Mouse (Mus musculus): ENCODE data around the gene Tefm. TPM values are rescaled to one million over a fixed set of nuclear protein-coding genes. Genes with fewer than 3 reads are reported as not detected.
"Not testable (repeated sequence)": the region's sequence is repeated elsewhere in the genome, so short reads cannot be mapped to it uniquely, and the experiment has no call there.

Gene Tefm
- polyA plus RNA-seq (2016; fragmentation: Nextera tagmentation; extraction: Ambion mirVana): 18.2 and 22.4 TPM in 2 replicates

- WGBS (ENCODE audit: insufficient replicate concordance): under 1% methylated on average over 40 of the region's 40 CpGs
- H3K4me2 ChIP-seq: peak within 1 kb of the TSS; percentile 86
- peak within 1 kb of the TSS; percentile 84 for H3K9ac ChIP-seq
- peaks cover 38% of the 10 kb centered on the region for H3K4me1 ChIP-seq
- peak within 1 kb of the TSS; percentile 80 for H3K4me3 ChIP-seq
- peak; percentile 86 for ATAC-seq
- H3K27me3 ChIP-seq (replicated peaks): no peaks in the 10 kb centered on the region
- H3K27ac ChIP-seq: peak within 1 kb of the TSS; percentile 79
- peaks cover 31% of the 10 kb centered on the region for H3K36me3 ChIP-seq
- no peaks in the 10 kb centered on the region for H3K9me3 ChIP-seq (replicated peaks)
Measured at GRCm38 (mm10) chr11:80141825-80142521, at the start of gene Tefm. TSS of gene Tefm (minus strand) at chr11:80142175.

GRCm38 (mm10) chr11:80190280-80190679 lies 48.3 kb upstream of the Tefm start:
- Histone ChIP-seq H3K36me3 (peaks cover 32% of the 10 kb centered on the region), H3K4me3 (no peak overlapping the region), H3K27me3 (replicated peaks) (no peaks in the 10 kb centered on the region), H3K4me2 (no peak overlapping the region), H3K9ac (no peak overlapping the region), H3K27ac (no peak overlapping the region), H3K4me1 (no peaks in the 10 kb centered on the region), H3K9me3 (replicated peaks) (no peaks in the 10 kb centered on the region)
- 61% methylated on average over 4 of the region's 4 CpGs for WGBS (ENCODE audit: insufficient replicate concordance)
- ATAC-seq: no peak

- H3K4me2 ChIP-seq, H3K4me3 ChIP-seq: not testable (repeated sequence)
- 65% methylated on average over 5 of the region's 5 CpGs for WGBS (ENCODE audit: insufficient replicate concordance)
Measured at GRCm38 (mm10) chr11:80185441-80185976, 43.5 kb upstream of the Tefm start.

GRCm38 (mm10) chr11:80184531-80185071 lies 42.6 kb upstream of the Tefm start:
- peak overlapping the region; percentile 88 for H3K9ac ChIP-seq
- no peak for ATAC-seq
- 0 out of 2 replicates have a peak, but pooled peaks cover 8% of the 10 kb centered on the region for H3K36me3 ChIP-seq
- H3K4me2 ChIP-seq: peak overlapping the region; percentile 93
- H3K4me3 ChIP-seq: peak overlapping the region; percentile 83
- no peaks in the 10 kb centered on the region for H3K9me3 ChIP-seq (replicated peaks)
- H3K27me3 ChIP-seq (replicated peaks): no peaks in the 10 kb centered on the region
- peak overlapping the region; percentile 83; the same call in 1 of the 2 replicates for H3K27ac ChIP-seq
- H3K4me1 ChIP-seq: peaks cover 15% of the 10 kb centered on the region
- WGBS (ENCODE audit: insufficient replicate concordance): 74% methylated on average over 6 of the region's 6 CpGs

More at GRCm38 (mm10) chr11:80185441-80185976, 43.5 kb upstream of the Tefm start:
- H3K27ac ChIP-seq; ATAC-seq; H3K27me3 ChIP-seq (replicated peaks); H3K36me3 ChIP-seq; H3K9me3 ChIP-seq (replicated peaks); H3K9ac ChIP-seq: not testable (repeated sequence)
- peaks cover 15% of the 10 kb centered on the region for H3K4me1 ChIP-seq

GRCm38 (mm10) chr11:80183705-80184255 lies 41.8 kb upstream of the Tefm start, which contains the start of gene Rnf135:
TSS of gene Rnf135 (plus strand) at chr11:80183851.
- no peaks in the 10 kb centered on the region for H3K27me3 ChIP-seq (replicated peaks)
- H3K4me1 ChIP-seq: peaks cover 15% of the 10 kb centered on the region
- H3K27ac ChIP-seq: peak within 1 kb of the TSS; percentile 83
- H3K9ac ChIP-seq: peak within 1 kb of the TSS; percentile 88
- ATAC-seq: peak; percentile 94
- peak within 1 kb of the TSS; percentile 83 for H3K4me3 ChIP-seq
- under 1% methylated on average over 33 of the region's 33 CpGs for WGBS (ENCODE audit: insufficient replicate concordance)
- H3K36me3 ChIP-seq: 0 out of 2 replicates have a peak, but pooled peaks cover 3% of the 10 kb centered on the region
- H3K9me3 ChIP-seq (replicated peaks): no peaks in the 10 kb centered on the region
- H3K4me2 ChIP-seq: peak within 1 kb of the TSS; percentile 93

- H3K9me3 ChIP-seq (replicated peaks); H3K27me3 ChIP-seq (replicated peaks); H3K36me3 ChIP-seq: not testable (repeated sequence)
- ATAC-seq: peak; percentile 75
- Histone ChIP-seq H3K9ac (peak overlapping the region; percentile 88), H3K27ac (0 out of 2 replicates have a peak overlapping the region, but pooled peaks have one; percentile 45), H3K4me3 (peak overlapping the region; percentile 83), H3K4me2 (peak overlapping the region; percentile 93), H3K4me1 (peaks cover 15% of the 10 kb centered on the region)
- WGBS (ENCODE audit: insufficient replicate concordance): 35% methylated on average over 12 of the region's 12 CpGs
Measured at GRCm38 (mm10) chr11:80183054-80183704, 41.2 kb upstream of the Tefm start.

GRCm38 (mm10) chr11:80181021-80181749 lies 39.2 kb upstream of the Tefm start:
- 58% methylated on average over 5 of the region's 5 CpGs for WGBS (ENCODE audit: insufficient replicate concordance)
- Histone ChIP-seq H3K27ac (no peak overlapping the region), H3K9ac (no peak overlapping the region), H3K4me2 (no peak overlapping the region), H3K4me3 (no peak overlapping the region), H3K9me3 (replicated peaks) (no peaks in the 10 kb centered on the region), H3K27me3 (replicated peaks) (no peaks in the 10 kb centered on the region), H3K36me3 (0 out of 2 replicates have a peak, but pooled peaks cover 3% of the 10 kb centered on the region), H3K4me1 (peaks cover 19% of the 10 kb centered on the region)
- ATAC-seq: no peak

- H3K27me3 ChIP-seq (replicated peaks): no peaks in the 10 kb centered on the region
- no peak overlapping the region for H3K4me2 ChIP-seq
- H3K9me3 ChIP-seq (replicated peaks): no peaks in the 10 kb centered on the region
- no peak overlapping the region for H3K4me3 ChIP-seq
- H3K27ac ChIP-seq: no peak overlapping the region
- no peak for ATAC-seq
- 71% methylated on average over 8 of the region's 8 CpGs for WGBS (ENCODE audit: insufficient replicate concordance)
- peaks cover 4% of the 10 kb centered on the region; the same call in 1 of the 2 replicates for H3K4me1 ChIP-seq
- no peaks in the 10 kb centered on the region for H3K36me3 ChIP-seq
- no peak overlapping the region for H3K9ac ChIP-seq
Measured at GRCm38 (mm10) chr11:80178316-80178715, 36.3 kb upstream of the Tefm start.

GRCm38 (mm10) chr11:80176911-80177895 lies 35.2 kb upstream of the Tefm start:
- 58% methylated on average over 11 of the region's 11 CpGs for WGBS (ENCODE audit: insufficient replicate concordance)
- Histone ChIP-seq H3K4me2 (no peak overlapping the region), H3K36me3 (no peaks in the 10 kb centered on the region), H3K4me3 (no peak overlapping the region), H3K27ac (0 out of 2 replicates have a peak overlapping the region, but pooled peaks have one; percentile 5), H3K27me3 (replicated peaks) (peaks cover 3% of the 10 kb centered on the region; the same call in 1 of the 2 replicates), H3K9me3 (replicated peaks) (no peaks in the 10 kb centered on the region), H3K9ac (no peak overlapping the region), H3K4me1 (0 out of 2 replicates have a peak, but pooled peaks cover 4% of the 10 kb centered on the region)
- ATAC-seq: 0 out of 2 replicates have a peak, but pooled peaks have one; percentile 8

GRCm38 (mm10) chr11:80173963-80174670 lies 32.1 kb upstream of the Tefm start:
- H3K4me2 ChIP-seq: no peak overlapping the region
- 62% methylated on average over 11 of the region's 11 CpGs for WGBS (ENCODE audit: insufficient replicate concordance)
- no peak for ATAC-seq
- no peak overlapping the region for H3K27ac ChIP-seq
- H3K27me3 ChIP-seq (replicated peaks): peaks cover 3% of the 10 kb centered on the region; the same call in 1 of the 2 replicates
- 0 out of 2 replicates have a peak, but pooled peaks cover 4% of the 10 kb centered on the region for H3K4me1 ChIP-seq
- H3K9me3 ChIP-seq (replicated peaks): no peaks in the 10 kb centered on the region
- H3K36me3 ChIP-seq: no peaks in the 10 kb centered on the region
- no peak overlapping the region for H3K4me3 ChIP-seq
- H3K9ac ChIP-seq: no peak overlapping the region

All from liver, embryonic 12.5 days (tissue).